Mouse (Mus musculus) heart, postnatal 25 days (tissue): ENCODE measurements around the gene Srgap2. TPM values are rescaled to one million over a fixed set of nuclear protein-coding genes. Genes with fewer than 3 reads are reported as not detected.

ENCODE experiments used
- DNase-seq: peaks from one replicate; pipeline ENCODE4 v3.0.0; 2022; ENCODE audit warnings: low spot score
- intact Hi-C: fragments of 180-260 bp; cut with DNase I; formaldehyde crosslinking; loops from one replicate; pipeline ENCODE4 v1.15.1; 2025
- total RNA-seq, 2 experiments: library from RNA; stranded (reverse); gene quantifications; 2 replicates each; pipeline ENCODE4 v1.2.3; 2021

Gene Srgap2
- total RNA-seq, 2 experiments from 2014 or later, result 22.8 to 24.3 TPM

DNA sequence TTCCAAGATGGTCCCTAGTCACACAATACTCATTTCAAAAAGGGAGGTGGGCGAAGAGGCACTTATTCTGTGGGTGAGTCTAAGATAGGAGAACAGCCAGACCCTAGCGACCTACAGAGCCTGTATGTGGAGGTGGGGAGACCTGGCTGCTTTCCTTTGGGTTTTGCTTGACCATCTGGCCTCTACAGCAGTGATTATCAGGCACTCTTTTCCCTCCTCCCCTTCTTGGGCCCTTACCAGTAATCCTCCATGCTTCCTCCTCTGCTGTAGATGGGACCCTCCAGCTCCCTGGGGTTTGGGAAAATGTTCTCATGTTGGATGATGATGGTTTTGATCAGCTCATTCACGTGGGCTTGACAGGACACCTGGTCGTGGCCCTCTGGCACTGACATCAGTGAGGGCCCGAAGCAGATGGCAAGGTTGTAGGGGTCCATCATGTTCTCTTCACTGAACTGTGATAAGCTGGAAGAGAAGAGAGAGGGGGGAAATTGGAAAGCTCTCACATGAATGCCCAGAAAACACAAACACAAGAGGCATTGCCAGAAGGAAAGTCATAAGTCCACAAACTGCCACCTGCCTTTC is 216.8 kb downstream of the Srgap2 start:
- intact Hi-C loops, result no loop called here
- no peak for DNase-seq

DNA sequence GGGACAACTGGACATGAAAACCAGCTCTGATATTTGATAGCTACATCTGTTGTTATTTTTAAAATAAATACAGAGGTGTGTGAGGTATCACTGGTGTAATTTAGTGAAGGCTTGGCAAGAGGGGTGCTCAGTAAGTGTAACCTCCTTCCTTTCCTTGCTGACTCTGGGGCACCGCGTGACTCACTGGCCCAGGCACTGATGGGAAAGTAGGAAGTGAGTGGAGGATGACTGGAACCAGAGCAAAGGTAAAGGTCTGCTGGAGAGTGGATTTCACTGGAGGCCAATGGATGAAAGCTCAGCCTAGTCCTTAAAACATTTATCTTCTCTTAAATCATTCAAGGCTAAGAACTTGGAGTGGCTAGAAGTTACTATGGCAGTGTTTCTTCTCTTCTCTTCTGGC is 226.4 kb downstream of the Srgap2 start:
- intact Hi-C loops, result no loop called here
- no peak for DNase-seq

DNA sequence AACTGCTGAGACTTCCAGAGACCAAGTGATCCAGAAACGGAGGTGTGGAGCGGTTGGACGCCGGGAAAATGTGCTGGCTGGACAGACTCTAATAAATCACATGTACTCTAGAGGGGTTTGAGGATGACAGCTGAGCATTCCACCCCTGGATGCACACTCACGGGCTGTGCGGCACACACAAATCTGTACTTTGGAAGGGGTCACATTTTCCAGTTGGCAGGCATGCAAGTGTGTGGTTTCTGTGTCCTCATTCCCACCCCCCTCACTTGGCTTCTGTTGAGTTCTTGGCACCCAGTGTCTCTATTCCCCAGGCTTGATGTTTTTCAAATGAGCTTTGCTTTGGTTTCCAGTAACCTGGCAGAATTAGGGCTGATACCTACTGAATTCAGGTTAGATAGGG is 227.4 kb downstream of the Srgap2 start:
- intact Hi-C loops, result no loop called here
- no peak for DNase-seq

DNA sequence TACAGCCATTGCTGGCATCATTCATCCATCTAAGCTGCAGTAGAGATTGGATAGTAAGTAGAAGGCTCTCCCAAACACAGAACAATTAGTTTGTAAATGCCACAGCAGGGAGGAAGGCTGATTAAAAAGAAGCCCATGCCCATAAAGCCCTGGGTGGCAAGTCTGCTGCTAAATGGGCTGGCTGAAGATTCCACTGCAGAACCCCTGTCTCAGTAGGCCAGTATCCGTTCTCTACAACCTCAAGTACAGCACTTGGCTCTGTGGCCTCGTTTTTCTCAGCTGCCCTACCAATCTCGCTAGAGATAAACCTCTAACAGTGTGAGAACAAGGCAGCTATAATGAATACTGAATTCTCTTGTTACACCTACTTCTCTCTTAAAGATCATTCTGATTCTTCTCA is 227.9 kb downstream of the Srgap2 start:
- no peak for DNase-seq
- intact Hi-C loops, result no loop called here

DNA sequence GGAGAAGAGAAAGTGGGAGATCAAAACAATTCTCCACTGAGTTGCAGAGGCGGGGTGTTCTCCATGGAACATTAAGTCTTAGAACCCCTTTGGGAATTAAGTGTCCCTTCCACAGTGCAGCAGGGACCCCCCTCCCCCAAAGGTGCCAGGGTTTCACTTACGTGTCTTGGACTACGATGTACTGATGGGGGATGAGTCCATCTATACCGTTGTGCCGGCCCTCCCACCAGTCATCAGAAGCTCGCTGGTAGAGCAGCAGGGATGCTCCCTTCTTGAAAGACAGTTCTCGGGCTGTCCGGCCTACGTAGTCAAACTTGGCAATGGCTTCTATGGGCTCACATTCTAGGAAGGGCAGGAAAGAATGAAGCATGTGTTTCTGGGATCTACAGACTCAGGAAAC is 229.0 kb downstream of the Srgap2 start:
- no peak for DNase-seq
- intact Hi-C loops, result no loop called here

DNA sequence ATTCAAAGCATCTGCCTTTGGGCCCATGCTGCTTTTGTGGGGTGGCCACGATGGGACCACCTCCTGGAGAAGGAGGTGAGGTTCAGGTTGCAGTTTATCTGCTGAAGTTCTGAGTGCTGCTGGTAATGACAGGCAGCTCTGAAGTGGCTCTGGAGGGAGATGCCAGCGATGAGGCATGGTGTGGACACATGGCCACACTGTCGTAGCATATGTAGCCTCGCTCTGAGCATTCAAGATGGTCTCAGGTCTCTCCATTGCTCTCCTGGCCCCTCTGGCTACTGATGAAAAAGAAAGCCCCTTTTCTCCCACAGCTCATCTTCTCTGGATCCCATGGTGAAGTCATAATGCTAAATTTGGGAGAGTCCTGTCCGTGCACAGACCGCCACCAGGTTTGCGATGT is 230.4 kb downstream of the Srgap2 start:
- intact Hi-C loops, result no loop called here
- no peak for DNase-seq

DNA sequence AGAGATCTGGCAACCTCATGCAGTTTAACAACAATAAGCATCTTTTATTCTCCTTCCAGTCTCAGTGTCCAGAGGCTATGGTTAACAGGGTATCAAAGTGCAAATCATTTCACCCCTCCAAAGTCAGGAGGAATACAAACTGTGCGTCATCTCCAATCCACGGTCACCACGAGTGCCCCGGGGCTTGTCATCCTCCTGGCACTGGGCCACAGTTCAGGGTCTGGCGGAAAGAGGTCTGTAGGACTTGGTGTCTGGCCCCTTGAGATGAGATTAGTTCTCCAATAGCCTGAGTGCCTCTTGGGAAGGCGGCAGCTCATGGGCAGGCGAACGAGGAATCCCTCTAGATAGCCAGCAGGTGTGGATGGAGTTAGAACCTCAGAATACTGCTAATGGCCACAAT is 232.0 kb downstream of the Srgap2 start:
- no peak for DNase-seq
- intact Hi-C loops, result no loop called here

DNA sequence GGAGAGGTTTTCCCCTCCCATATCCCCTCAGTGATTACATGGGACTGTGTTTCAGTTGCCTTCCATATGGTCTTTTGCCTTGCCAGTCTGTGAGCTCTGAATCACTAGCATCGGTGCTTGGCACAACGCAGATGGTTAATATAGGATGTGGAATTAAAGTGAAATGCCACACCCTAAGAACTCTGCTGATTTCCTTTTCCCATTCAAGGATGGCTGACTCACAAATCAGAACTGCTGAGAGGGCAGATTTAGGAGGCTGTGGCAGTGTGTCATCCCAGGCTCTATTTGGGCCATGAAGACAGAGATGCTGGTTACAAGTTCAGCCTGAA is 233.3 kb downstream of the Srgap2 start:
- no peak for DNase-seq
- intact Hi-C loops, result loop anchor here (5.0 kb wide), 1 partner anchor 68 kb away; no protein-coding TSS in a partner anchor

DNA sequence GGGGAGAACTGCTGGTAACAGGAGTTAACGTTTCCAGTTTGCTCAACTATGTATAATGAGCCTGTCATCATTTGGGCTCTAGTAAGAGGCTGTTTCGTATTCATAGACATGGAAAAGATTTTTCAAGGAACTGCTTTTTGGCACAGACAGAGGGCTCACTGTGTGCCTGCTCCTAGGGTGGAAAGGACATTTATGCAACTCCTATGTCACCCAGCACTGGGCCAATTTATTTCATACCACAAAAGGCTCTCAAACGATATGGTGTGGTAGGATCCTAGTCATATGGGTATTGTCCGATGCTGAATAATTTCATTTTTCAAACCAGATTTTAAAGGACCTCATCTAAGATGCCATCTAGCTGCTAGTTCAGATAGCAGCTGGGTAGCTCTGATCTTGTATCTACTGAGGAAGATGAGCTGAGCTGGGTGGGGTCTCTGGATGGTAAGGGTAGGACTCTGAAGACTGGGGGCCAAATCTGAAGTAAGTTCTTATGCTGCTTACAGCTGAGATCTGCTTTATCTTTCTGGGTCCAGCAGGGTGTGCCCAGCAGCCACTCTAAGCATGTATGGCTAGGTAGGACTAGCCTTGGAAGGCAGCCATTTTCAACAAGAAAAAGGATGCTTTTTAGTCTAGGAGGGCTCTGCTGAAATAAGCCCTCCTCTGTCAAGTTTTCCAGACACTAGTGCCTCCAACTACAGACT is 233.8 kb downstream of the Srgap2 start:
- intact Hi-C loops, result loop anchor here (5.0 kb wide), 1 partner anchor 69 kb away; no protein-coding TSS in a partner anchor

DNA sequence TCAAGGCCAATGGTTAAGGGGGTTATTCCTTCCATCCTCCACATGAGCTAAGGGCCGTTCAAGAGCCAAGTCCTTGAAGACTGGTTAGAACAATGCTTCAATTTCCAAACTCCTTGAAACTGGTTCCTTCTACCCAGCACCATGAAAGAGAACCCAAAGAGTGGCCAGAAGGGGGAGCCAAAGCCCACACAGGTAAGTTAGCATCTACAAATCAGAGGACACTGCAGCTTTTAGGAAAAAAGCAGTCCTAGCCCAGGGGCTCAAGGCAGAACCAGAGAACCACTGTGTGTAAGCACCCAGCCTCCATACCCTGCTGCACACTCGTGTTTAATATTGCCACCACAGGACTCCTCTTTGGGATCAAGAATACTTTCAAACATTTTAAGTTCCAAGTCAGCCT is 236.5 kb downstream of the Srgap2 start:
- intact Hi-C loops, result loop anchor here (1.0 to 5.0 kb wide), 2 partner anchors 72 to 265 kb away; no protein-coding TSS in a partner anchor
- DNase-seq, result no peak

More for the DNA sequence above, 233.8 kb downstream of the Srgap2 start:
- no peak for DNase-seq

DNA sequence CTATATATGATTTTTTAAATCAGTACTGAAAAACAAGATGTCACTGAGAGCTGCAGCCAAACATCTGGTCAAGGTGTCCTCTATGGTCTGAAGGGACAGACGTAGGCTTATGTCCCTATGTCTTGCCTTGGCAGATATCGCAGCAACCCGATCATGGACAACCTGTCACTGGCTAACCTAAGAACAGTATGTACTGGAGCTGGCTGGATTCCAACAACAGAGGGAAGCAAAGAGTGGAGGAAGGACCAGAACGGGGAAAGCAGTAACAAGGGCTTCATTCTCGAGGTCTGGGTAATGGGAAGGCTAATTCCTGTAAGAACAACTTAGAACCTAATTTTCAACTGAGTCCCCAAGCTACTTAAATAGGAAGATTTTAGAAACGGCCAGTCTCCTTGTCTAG is 238.2 kb downstream of the Srgap2 start:
- intact Hi-C loops, result no loop called here
- no peak for DNase-seq

DNA sequence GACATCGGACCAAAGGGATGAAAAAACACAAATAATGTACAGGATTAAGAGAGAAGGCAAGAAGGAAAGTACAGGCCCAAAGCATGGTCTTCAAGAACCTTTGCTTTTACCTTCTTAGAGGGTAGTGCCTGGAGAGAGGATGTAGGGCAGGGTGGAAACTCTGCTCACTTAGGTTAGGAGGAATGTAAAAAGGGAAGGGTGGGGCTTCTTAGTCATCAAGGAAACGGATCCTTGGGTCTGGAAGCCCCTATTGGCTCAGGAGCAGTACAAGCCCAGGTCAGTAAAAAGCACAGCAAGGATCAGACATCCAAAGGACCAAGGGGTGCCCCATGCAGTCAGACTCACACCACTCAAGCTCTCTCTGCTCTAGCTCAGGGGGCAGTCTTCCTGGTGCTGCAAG is 239.9 kb downstream of the Srgap2 start:
- DNase-seq, result no peak
- intact Hi-C loops, result no loop called here

DNA sequence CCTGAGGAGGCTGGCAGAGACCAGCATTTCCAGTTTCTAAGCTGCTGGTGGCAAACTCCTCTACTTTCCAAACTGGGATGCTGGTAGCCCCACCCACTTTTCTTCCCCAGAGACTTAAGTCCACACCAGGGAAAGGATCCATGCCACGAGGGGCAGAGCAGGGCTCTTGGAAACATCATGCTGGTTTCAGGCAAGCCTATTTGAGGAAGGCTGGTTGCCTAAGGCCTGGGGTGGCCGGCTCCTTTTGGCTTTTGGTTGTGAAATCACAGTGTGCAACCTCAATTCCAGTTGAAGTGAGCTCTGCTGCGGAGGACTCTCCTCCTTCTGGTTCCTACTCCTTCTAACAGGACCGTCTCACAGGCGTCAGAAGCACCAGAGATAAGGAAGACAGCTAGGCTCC is 240.3 kb downstream of the Srgap2 start:
- intact Hi-C loops, result no loop called here
- DNase-seq, result no peak

DNA sequence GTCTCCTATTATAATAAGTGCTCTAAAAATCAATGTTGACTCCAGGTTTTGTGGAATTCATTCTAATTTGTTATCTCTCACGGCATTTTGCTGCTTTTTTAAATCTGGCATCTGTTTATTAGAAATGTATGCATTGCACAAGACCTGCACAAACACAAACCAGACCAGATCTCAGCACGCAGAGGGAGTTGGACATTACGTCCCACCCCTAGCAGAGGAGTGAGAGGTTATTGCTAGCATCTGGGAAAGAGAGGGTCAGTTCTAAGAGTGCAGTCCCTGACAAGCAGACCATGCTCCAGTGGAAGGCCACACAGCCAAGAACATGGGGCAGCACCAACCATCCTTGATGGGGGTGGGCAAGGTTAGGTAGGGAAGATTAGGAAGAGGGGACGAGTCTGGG is 242.5 kb downstream of the Srgap2 start:
- intact Hi-C loops, result no loop called here
- DNase-seq, result no peak

DNA sequence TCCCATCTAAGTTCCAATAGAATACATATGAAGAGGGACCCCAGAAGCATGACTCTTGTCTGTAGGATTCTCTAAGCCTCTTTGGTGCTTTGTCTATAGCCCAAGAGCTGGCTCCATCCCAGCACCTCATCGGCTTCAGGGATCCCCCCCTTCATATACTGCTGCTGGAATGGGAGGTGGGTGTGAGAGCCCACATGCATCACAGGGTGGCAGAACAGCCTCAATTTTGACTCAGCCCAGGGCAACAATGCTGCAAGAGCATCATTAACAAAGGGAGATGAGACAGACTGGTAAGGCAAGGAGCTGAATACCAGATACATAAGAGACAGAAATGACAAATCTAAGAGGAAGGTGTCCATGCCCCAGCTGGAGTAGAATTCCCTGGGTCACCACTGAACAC is 243.0 kb downstream of the Srgap2 start:
- intact Hi-C loops, result no loop called here
- DNase-seq, result no peak

DNA sequence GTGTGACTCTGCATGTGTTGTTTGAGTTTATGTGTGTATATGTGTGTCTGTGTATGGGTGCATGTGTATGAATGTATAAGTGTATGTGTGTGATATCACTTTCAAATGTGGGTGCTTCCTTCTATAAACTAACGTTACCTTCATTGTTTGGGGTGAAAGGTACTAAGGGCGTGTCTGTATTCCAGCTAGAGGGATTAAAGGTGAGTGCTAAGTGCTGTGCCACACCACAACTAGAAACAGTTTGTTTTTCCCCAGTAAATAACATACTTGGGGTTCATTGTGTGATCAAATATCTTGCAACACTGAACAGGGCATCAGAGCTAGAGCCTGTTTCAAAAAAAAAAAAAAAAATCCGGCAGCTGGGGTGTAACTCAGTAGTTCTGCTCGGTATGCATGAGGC is 245.4 kb downstream of the Srgap2 start:
- no peak for DNase-seq
- intact Hi-C loops, result no loop called here

DNA sequence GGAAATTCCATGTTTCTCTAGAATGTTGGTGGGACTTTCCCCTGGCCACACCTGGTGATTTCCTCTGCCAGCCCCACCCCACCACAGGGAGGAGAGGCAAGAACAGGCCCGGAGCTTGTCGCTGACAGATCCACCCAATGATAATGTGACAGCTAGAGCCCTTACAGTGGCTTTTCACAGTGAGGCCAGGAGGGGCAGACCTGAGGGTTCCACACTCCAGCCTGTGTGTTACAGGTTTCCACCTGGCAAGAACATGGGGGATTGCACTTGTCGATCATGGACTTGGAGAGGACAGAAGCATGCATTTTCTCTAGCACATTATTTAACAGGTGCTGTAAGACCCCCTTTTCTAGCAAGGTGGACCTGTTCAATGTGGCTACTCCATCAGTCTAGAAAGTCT is 246.9 kb downstream of the Srgap2 start:
- intact Hi-C loops, result no loop called here

DNA sequence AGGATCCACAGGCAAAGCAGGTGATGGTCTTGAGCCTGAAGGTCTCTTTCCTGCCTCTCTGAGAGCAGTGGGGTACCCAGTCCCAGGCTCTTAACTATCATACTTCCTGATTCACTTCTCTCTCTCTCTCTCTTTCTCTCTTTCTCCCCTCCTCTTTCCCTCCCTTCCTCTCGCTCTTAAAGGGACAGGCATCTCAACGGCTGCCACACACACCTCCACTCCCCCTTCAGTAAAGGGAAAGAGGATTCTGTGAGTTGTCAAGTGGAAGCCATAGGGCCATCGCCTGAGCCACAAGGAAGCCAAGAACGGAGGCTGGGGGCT is 247.7 kb downstream of the Srgap2 start, which contains the start of gene Ikbke:
TSS of gene Ikbke (minus strand) at position 151 of the 321 bp plus-strand sequence.
- intact Hi-C loops, result no loop called here
- DNase-seq, result no peak

More for the DNA sequence above, 246.9 kb downstream of the Srgap2 start:
- DNase-seq, result no peak

DNA sequence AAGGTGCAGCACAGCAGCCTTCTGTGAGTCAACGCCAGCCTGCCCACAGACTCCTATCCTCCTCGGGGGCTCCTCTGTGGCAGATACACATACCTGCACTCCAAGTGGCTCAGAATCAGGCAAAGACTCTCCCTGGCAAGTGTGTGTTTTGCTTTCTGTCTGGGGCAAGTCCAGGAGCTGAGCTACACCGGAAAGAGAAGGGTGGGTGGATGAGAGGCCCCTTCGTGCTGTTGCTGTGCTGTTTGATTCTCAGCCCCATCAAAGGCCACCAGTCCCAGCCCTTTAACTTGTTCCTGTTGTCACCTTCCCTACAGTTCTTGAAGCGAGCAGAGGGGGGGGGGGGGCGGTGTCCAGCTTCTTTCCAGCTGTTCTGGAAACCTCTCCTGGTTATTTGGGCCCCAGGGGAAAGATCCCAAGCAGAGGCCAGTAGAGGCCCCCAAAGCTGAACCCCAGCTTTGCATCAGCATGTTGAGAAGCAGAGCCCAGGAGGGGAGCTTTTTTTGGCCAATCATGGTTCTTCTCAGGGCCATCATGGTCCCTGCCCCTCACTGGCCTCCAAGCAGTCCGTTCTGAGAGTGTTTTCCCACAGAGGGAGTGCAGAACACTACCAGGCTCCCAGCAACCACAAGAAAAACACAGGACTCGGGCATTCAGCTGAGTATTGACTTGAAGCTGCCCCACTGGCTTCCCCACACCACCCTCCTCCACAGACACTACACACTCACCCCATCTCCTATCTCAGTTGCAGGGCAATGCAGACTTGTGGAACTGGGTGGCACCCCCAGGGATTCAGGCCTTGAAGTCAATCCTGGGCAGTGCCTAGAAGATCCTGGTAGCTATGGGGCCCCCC is 248.3 kb downstream of the Srgap2 start:
- intact Hi-C loops, result no loop called here
- DNase-seq, result no peak

DNA sequence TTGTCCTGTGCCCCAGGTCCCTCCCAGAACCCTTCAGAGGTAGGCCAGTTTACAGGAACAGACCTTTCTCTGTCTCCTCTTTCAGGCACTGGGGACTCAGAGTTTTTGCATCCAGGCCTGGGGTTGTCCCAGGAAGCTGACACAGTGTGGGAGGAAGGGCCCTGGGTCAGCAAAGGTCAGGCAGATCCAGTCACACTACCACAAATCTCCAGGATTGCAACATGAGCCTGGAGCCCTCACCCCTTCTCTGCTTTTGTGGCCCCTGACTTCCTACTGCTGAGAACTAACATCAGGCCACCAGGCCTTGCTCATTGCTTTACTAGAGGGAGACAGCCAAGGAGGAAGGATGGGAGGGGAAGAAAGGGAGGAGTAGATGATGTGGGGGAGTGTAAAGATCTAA is 250.3 kb downstream of the Srgap2 start:
- no peak for DNase-seq
- intact Hi-C loops, result no loop called here

DNA sequence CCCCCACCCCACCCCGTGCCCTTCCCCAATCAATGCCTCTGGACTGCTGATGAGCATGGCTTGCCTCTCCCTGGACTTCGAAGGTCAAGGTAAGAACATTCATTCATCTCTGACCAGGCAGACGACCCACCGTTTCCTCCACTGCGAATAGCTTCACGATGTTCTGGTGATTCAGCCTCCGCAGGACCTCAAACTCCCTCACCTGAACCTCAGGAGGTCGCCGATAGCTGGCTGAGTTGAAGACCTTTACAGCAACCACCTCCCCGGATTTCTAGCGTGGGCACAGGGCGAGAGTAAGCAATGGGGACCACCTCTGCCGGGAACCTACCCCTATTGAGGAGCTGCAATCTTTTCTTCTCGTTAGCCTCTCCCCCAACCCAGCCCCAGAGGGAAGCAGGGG is 251.6 kb downstream of the Srgap2 start:
- no peak for DNase-seq
- intact Hi-C loops, result no loop called here
